Mouse (Mus musculus) kidney, adult 18-20 months (tissue): ENCODE results near the gene Akap5.

Source experiments
- DNase-seq: peaks from one replicate; pipeline ENCODE4 v3.0.0; 2021

Akap5 gene

DNA sequence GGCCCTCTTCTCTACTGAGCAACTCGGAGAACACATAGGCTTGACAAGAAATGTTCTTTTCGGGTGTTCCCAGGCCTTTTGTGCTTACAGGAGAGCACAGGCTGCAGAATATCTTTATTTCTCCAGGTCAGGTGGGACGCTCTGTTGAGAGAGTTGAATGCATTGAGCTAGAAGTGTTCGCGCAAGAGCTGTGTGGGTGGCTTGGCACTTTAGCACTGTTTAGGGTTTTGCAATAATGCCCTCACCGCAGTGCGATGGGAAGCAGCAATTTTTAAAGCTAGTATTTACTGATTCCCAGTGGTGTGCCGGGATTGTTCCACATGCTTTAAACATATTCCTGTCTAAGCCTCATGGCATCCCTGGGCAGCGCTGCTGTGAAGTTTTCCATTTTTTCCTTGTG lies 13.5 kb upstream of the Akap5 start:
- no peak for DNase-seq

DNA sequence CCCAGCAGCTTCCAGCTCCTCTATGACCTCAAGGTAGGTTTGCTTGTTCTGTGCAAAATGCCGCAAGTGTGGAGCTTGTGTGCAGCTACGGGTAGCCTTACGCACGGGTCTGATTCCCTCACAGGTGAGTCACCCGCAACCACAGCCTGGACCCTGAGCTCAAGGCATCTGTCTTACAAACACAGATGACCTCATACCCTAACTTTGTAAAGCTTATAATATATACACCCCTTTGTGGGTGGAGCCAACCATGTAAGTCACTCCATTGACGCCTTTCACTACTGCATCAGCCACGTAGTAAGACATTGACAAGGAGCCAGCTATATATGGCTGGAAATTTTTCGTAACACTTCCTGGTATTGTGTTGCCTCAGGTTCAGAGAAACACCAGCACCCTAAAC lies 12.7 kb upstream of the Akap5 start:
- no peak for DNase-seq

DNA sequence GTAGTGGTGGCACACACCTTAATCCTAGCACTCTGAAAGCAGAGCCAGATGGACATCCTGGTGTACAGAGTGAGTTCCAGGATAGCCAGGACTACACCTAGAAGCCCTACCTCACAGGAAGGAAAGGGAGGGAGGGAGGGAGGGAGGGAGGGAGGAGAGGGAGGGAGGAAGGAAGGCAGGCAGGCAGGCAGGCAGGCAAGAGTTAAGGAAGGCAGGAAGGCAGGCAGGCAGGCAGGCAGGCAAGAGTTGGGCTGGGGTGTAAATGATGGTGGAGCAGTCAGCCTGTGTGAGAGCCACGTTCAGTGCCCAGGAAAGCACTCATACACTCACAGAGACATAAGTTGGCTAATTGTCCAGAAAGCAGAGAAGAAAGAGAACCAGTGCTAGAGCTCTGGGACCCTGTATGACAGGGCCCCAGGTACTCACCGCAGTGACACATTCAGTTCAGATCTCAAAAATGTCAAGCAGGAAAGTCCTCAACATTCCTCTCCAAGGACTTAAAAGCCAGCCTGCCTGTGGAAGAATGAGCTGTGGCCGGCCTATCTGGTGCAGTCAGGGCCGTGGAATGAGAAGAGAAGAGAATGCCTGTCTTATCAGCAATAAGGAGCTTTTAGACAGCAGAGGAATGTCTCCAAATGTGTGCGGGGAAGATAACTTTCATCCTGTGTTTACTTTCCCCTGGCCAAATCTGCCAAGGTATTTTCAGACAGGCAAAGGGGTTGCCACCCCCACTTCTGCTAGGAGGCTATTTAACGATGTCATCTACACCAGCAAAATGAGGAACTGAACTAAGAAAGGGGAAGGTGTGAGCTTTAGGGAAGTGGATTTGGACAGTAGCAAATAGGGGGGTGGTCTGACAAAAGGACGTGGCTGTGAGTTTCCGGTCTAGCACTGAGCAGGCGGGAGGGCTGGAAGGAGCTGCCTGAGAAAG lies 6.1 kb upstream of the Akap5 start:
- DNase-seq = no peak

DNA sequence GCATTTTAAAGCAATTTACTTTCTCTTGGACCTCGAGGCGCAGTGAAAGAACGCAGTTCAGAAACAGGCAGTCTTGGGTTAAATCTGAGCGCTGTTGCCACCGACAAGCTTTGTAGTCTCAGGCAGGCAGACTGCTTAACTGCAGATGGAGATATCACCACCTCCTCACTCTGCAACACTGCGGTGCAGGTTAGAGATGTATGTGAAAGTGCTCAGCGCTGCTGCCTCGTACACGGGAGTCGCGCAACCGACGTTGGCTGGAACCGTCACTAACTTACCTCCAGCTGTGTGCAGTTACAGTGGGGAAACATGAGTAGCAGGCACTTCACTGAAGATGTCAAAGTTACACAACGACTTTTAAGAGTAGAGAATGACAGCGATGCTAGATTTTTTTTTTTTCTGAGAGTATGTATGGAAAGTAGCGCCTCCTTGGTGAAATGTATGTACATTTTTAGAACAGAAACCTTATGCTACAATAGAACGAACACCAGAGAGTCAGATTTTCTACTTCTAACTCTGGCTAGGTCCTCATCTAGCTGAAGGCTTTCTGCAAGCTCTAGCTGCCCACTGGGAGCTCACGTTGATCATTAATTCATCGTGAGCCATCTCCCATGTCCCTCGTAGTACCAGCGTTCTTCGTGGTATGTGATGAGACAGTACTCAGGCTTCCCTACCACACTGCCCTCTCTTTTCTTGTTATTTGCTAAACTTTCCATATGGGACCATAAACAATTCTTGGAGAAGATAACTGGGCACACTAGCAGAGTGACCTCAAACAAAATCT lies 1.9 kb downstream of the Akap5 start:
- DNase-seq = no peak

DNA sequence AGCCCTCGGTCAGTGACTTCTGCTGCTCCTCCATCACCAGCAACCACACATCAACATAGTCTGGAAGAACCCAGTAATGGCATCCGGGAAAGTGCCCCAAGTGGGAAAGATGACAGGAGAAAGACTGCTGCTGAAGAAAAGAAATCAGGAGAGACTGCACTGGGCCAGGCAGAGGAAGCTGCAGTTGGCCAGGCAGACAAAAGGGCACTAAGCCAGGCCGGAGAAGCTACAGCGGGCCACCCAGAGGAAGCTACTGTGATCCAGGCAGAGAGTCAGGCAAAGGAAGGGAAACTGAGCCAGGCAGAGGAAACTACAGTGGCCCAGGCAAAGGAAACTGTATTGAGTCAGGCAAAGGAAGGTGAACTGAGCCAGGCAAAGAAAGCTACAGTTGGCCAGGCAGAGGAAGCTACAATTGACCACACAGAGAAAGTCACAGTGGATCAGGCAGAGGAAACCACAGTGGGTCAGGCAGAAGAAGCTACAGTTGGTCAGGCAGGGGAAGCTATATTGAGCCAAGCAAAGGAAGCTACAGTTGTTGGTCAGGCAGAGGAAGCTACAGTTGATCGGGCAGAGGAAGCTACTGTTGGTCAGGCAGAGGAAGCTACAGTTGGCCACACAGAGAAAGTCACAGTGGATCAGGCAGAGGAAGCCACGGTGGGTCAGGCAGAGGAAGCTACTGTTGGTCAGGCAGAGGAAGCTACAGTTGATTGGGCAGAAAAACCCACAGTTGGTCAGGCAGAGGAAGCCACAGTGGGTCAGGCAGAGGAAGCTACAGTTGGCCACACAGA lies 4.1 kb downstream of the Akap5 start:
- no peak for DNase-seq

DNA sequence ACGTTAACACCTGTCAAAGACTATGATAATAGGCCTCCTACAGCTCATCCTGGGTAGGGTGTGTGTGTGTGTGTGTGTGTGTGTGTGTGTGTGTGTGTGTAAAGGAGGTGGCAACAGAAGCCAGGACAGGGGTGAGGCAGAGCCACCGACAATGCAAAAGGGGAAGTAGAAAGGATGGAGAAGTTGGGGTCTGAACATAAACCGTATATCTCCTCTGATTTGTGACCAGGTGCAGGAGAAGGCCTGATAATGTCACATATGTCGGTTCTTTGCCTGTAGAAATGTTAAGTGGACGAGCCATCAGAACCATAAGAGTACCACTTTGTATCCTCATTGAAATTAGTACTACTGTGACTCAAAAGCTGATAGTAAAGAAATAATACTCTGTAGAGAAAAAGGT lies 9.0 kb downstream of the Akap5 start:
- DNase-seq = no peak

DNA sequence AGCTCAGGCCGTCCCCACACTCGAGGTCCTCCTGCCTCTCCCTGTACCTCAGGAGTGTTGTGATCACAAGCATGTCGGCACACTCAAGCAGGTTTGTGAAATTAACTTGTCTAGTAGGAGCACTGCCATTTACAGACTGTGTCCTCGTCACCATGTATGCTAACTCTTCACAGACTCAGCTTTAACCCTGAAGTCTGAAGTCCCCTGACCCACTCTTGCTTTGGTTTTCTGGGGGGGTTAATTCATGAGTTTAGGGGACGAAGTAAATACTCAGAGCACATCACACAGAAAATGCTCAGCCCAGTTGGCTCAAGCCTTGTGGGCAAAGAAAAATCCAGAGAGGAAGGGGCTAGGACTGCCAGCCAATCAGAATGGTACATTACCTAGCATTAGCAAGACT lies 10.9 kb downstream of the Akap5 start:
- no peak for DNase-seq

DNA sequence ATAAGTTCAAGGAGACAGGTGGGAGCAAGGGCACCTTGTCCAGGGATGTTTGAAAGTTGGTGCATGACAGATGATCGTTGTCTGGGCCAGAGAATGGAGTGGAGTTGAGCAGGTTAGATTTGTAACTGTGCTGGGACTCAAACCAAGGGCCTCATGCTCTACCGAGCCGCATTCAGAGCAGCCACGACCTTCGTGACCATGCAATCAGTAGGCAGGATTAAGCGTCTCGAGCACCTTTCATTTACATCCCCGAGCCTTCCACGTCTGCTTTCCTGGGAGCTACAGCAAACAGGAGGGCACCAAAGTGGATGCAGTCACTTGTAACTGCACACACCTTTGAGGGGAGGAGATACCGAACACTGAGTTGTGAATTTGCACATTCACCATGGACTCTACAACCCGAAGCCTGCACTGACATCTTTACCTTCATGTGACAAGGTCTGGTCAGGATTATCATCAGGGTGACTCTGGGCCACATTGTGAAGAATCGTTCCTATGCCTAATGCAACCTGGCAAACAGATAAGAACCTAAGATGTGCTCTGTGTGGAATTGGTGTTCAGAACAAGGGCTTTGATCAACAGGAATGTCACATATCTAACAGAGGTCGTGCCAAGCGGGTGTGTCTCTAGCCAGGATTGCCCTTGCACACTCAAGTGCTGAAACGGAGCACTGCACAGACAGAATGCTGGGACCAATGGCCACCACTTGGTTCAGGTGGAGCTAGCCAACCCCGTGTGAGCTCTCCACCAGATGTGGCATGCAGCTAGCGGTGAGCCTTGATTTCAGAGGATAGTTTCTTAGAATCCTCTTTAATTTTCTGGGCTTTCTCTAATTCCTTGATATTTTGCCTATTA lies 11.6 kb downstream of the Akap5 start:
- no peak for DNase-seq

DNA sequence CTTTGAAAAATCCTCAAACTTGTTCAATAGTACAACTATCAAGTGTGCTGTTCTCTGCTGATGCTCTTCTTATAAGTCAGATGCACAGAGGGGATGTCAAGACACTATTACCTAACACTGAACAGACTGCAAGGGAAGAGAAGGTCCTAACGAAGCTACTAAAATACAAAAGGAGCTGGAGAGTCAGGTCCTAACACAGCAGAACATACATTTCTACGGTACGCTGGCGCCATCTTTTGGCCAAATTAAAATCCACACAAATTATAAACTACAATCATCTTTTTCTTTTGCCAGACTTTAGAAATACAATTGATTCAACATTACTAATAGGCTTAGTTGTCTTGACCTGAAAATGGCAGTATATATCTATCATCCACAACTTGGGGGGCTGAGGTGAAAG lies 16.4 kb downstream of the Akap5 start:
- peak; percentile 51 for DNase-seq

DNA sequence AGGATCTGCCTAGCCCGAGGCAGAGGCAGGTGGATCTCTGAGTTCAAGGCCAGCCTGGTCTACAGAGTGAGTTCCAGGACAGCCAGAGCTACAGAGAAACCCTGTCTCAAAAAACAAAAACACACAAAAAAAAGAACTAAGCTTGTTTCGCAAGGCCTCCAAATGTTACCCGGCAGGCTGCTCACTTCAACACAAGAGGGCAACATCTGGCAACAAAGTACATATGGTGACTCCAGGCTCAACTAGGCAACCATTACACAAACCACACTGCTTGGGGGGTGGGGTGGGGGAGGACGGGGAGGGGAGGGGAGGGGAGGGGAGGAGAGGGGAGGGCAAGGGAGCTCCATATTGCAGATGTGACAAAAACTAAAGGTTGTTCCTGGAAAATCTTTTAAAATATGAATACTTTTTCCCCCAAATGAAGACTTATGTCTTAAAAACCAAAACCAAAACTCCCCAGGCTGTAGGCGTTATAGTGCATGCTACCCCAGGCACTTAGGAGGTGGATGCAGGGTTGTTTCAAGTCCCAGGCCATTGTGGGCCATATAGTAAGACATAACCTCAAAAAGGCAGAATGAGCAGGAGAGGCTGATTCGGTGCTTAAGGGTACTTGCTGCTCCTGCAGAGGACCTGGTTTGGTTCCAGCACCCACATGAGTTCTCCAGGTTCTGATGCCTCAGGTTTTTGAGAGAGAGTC lies 21.2 kb downstream of the Akap5 start:
- DNase-seq = no peak

DNA sequence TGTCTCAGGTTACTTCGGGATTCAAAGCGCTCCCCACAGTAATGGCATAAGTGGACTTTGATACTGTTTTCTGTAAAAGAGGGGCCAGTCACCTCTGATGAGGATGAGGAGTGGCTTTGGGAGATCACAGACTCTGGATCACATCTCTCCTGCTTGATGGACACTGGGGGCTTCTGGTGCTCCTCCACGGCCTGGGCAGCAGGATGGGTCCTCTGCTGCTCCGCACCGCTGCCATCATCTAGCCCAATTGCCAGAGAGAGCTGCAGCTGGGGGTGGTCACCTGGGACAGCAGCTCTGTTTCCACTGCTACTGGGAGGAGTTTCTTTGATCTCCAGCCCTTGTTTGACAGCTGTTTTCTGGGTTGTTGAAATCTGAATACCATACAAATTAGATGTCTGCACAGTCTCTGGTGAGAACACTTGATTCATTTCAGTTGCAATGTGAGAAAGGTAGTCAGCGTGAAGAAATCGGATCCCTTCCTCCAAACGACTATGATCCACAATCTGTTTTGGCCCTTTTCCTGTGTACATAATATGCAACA lies 25.1 kb downstream of the Akap5 start:
- no peak for DNase-seq

DNA sequence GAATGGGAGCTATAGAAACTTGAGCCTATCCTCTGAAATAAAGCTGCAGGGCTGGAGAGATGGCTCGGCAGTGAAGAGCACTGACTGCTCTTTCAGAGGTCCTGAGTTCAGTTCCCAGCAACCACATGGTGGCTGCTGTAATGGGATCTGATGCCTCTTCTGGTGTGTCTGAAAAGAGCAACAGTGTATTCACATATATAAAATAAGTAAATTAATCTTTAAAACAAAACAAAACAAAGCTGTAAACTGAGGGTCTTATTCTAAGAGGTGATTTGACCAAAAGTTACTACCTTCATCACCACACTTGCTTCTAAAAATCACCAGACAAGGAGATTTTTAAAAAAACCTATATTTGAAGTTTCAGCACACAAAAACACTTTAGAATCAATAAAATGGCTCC lies 36.2 kb downstream of the Akap5 start:
- no peak for DNase-seq

DNA sequence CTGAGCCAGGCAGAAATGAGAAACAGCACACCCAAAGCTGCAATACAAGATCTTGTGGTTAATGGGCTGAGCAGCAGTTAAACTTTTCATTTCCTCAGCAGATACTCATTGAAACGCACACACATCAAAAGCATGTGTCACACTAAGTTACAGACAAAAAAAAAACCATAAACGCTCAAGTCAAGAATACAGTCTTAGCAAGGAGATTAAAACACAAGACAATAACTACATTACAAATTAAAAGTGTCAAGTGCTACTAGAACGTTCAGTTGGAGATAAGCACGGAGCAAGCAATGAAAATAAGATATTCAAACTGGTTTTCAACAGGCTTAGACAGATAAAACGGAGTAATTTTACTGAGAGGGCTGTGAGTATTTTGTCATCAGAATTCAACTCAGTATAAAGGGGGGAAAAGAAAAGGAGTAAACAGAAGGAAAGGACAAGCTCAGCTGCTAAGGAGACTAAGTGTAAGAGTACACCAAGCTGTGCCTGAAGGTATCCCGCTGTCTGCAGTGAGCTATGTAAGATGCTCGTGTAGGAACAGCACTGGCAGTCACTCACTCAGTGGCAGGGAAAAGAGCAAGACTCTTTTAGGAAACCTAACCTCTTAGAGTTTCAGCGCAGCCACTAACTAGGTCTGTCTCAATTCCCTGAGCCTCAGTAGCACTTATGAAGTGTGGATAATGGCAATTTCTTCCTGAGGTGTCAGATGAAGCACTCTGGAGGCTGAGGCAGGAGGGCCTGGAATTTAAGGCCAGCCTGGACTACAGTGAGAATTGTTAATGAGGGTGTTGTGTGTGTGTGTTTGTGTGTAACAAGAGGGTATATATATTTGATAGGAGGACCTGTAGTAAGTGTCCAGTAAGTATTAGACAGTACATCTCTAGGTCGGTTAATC lies 37.0 kb downstream of the Akap5 start:
- no peak for DNase-seq

DNA sequence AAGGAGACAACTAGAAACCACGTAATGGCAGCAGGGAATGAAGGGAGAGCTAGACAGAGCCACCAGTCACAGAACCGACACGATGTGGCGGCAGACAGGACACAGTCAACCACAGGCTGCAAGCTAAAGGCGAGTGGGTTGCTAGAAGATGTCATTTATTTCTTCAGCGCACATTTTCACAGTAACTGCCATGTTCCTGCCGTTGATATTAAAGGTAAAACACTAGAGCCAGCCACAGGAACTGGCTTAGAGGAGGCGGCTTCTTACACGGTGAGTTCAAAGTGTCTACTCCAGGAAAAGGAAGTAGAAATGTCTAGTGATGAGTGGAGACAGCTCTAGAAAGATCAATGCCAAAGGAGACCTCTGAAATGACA lies 37.6 kb downstream of the Akap5 start:
- DNase-seq = no peak

DNA sequence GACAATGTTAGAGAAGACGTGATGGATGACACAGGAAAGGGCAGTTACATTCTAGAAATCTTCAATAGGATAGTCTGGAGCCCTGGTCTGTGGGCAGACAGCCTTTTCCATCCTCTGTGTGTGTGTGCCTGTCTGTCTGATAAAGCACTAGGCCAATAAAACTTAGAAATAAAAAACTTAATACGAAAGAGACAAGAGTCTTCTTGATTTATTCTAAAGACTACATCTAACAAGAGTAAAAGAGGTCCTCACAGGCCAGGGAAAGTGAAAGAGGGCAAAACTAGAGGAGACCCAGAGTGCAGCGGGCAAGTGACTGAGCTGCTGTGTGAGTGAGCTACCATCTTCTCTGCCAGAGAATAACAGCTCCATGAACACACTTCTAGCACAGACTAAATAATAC lies 41.6 kb downstream of the Akap5 start:
- no peak for DNase-seq

DNA sequence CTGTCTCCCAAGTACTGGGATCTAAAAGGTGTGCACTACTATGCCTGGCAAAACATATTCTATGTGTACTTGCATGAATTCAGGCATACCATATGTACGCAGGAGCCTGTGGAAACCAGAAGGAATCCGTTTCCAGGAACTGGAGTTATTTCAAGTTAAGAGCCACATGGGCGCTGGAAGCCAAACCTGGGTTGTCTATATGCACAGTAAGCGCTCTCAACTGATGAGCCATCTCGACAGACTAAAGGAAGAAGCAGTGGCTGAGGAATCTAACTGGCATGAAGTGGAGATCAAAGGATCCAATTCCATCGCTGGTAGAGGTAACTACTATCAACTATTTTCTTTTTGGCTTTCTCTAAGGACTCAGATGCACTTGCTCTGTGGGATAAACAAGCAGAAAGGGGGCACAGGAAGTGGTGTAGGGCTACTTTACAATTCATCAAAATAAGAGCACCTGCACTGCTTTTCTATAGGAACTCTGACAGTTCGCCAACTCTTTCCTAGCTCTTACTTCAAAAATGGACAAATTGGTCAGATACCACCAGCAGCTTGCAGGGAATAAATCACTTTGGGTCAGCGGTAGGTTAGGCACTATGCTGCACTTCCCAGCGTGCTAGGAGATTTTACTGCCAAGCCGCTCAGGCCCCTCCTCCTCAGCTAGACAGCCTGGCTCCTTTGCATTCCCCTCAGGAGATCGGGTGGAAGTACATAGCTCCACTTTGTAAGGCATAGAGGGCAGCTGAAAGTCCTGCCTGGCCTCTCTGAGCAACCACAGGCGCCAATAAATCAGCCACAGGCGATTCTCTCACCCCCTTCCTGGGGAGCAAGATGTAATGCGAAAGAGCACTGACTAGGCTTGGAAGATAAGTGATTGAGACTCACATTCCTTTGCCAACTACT lies 42.7 kb downstream of the Akap5 start:
- peak; percentile 41 for DNase-seq

DNA sequence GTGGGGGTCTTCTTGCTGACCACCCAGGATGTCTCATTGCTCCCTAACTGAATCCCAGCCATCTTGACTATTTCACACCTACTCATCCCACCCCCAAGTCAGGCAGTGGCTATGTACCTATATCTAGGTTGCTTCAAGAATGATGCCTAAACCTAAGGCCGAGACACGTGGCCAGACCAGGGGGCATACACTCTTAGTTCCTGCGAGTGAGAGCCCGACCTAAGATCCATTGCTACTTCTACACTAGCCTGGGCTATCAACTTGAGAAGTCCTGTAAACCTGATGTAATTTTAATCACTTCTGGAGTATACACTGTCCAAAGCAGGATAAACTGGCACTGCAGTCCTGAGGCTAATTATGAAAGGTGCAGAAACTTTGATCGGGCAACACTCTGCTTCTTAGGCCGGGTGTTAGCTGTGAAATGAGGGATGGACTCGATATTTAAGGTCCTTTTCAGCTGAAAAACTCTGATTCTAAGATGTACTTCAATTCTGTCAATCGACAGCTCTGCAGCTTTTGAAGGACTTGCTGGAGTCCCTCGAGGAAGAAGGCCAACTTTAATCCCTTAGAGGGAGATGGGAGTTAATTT lies 43.6 kb downstream of the Akap5 start:
- no peak for DNase-seq

DNA sequence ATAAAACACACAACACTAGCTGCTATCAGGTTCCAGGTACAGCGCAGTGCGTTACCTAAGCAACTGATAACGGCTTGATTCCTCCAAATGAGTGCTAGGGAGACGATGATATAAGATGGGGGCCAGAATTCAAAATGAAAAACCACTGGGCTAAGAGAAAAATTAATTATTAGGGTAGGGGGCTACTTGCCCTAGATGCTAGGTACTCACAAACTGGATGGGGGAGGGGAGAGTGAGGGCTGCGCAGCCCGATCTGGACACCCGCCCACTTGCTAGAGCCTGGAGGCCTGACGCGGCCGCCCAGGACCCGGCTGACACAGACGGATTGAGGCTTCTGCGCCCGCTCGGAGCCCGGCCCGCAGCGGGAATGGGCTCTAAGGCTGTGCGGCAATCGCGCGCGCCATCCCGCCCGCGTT lies 44.1 kb downstream of the Akap5 start:
- no peak for DNase-seq
